Mouse (Mus musculus) embryo, embryonic 11.5 days (tissue): ENCODE results near the gene Sowahc.

Experiments used
- DNase-seq: peaks from one replicate; pipeline ENCODE4 v3.0.0-alpha.2; 2012; ENCODE audit warnings: low read depth, low spot score

The Sowahc gene

DNA sequence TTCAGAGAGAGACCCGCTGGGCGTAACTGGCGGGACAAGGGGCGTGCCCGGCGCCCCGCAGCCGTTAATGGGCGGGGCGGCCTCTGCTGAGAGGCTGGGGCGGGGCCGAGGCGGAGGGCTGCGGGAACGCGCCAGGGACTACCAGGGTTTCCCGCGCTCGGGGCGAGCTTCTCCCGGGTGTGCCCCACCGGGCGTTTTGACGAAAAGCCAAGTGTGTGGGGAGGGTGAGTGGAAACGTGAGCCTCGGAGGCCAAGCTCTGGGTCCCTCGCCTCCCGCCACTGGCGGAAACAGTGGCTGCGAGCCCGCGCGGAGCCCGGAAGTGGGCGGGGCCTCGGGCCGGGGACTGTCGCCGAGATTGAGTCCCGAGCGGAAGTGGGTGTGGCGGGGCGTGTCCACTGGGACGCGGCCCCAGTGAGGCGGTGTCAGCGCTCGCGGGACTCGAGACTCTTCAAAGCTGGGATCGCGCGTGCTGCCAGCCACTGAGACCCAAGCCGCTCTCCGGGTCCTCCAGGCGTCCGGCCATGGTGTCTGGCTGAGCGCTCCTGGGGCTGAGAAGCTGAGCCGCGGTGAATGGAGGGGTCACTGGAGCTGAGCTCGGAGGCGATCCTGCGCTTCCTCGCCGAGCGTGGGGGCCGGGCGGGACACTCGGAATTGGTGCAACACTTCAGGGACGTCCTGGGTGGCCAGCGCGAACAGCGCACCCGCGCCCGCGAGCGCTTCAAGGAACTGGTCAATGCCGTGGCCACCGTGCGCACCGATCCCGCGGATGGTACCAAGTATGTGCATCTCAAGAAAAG lies at the start of gene Sowahc, which contains the start of gene Sept10:
Sowahc (plus strand) TSS at position 481 of the 798 bp plus-strand sequence.
Sept10 (minus strand) TSS at position 375 of the 798 bp plus-strand sequence.
- DNase-seq, result peak; percentile 86

DNA sequence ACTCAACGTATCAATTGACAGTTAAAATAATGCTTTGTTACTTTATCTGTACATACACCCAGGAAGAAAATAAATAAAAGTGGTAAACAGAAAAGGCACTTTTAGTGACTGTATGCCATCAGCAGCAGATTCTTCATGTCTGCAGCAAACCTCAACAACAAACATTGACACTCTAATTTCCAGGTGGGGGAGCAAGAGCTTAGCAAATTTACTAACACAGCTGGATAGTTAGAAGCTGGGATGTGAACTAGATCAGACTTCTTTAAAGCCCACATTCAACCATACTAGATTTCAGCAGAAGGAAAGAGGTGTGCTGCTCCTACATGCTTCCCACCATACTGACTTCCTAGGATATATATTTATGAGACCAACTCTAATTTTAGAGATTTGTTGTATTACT lies 49.2 kb upstream of the Sowahc start:
- no peak for DNase-seq

DNA sequence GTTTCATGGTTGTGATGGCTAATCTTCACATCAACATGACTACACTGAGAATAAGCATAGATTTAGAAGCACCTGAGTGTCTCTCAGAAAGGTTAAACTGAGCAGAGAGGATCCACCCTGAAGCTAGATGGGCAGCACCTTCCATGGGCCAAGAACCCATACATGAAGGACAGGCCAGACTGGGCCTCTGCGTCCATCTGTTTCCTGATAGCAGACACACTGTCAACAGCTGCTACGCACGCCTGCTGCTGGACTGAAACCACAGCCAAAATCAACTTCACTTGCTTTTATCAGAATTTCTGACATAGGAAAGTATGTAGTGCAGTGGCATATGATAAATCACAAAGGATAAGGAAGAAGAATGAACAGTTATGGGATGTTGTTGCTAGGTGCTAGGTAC lies 42.1 kb upstream of the Sowahc start:
- DNase-seq, result no peak

DNA sequence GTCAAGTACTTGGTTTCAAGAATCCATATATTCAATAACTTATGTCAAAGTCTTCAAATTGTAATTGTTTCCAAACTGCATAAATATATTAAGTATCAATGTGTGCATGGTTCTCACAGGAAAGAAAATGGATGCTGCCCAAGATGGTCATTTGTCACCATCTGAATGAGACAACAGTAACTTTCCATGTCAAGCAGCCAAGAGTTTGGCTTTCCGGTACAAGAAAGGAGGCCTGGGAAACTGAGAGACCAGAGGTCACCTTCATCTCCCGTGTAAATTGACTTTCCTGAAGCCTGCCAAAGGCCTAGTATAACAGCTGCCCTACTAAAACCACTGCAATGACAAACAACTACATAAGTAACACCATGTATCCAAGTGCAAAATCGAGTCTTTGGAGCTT lies 39.4 kb upstream of the Sowahc start:
- DNase-seq, result no peak

DNA sequence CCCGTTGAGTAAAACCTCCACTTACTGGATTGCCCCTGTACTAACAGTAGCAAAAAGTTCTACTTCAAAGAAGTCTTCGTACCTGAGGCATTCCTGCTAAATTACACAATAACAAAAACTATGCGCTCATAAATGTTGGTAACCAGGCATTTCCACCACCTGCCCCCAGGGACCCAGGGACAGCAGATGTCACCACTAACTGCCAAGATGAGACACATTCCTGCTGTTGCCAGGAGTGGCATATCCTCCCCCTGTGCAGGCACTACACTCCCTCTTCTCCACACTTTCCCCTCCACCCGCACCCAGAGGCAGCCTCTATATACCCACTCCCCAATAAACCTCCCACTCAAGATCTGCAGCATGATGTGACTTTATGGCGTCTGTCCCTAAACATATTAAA lies 26.9 kb upstream of the Sowahc start:
- no peak for DNase-seq

DNA sequence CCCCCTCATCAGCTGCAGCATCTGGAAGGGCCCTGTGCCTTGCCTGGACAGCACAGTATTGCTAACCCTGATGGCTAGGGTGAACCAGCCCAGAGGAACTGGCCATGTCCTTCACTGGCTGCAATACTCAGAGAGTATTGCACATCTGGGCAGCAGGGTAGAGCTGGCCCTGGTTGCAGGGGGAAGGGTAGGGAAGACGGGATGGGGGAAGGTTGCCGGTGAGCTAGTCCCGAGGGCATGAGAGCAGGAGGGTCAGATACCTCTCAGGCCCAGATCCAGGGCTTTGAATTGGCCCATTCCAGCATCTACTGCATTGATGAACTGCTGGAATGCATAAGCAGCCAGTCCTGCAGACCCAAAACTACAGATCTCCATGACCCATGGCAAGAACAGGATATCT lies 25.0 kb upstream of the Sowahc start:
- no peak for DNase-seq

DNA sequence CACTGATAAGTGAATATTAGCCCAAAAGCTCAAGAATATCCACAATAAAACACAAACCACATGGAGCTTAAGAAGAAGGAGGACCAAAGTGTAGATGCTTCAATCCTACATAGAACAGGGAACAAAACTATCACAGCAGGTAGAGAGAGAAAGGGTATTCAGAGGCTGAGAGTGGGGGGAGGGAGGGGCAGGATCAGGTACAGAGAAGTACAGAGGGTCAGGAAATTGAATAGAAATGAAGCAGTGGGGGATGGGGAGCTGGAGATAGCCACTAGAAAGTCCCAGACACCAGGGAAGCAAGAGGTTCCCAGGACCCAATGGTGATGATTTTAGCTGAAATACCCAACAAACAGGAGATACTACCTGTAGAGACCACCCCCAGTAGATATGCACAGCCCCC lies 21.7 kb upstream of the Sowahc start:
- no peak for DNase-seq

DNA sequence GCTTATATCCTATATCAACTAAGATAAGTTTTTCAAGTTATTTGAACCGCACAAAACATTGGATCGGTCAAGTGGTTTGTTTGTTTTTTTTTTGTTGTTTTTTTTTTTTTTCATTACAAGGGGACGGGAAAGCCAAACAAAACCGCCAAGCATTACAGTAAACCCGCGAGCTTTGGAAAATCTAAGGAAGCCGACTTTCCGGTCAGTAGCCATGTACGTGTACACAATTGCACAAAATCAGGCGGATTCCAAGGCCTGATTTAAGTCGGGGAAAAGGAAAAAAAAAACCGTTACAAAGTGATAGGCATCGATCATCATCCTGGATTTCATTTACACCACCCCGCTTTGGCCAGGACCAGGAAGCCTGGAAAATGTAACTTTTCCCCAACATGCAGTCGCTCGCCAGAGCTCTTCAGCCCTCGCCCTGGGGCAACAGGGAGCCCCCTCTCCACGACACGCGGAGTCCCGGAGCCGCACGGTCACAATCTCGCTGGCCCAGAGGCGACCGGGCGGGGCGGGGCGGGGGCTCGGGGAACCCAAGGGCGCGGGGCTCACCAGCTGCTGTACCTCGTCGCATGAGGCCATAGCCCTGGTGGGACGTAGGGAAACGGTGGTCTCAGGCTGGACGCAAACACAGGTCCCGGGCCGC lies 805 bp upstream of the Sowahc start:
- no peak for DNase-seq

DNA sequence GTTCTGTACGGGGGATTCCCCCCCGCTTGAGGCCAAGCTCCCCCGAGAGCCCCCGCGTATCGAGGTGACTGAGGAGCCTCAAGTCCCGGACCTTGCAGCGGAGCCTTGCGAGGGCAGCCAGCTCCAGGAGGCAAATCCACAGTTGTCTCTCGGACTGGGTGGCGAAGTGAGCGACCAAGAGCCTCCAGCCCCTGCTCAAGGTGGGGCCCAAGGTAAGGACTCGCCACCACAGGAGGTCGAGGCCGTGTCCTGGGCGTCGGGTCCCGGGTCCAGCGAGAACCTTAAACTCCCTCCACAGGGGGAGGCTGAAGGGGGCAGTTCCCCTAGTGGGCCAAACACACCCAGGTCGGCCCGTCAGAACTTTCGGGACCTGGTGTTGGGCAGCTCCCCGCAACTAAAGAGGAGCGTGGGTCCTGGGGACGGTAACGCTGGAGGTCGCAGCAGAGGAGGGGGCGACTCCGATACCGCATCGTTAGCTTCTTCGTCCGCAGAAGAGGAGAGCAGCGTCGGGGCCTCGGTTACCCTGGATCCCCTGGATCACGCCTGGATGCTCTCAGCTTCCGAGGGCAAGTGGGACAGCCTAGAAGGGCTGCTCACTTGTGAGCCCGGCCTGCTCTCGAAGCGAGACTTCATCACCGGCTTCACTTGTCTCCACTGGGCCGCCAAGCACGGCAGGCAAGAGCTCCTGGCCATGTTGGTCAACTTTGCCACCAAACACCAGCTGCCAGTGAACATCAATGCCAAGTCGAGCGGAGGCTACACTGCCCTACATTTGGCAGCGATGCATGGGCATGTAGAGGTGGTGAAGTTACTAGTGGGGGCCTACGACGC lies 733 bp downstream of the Sowahc start:
- DNase-seq, result no peak

DNA sequence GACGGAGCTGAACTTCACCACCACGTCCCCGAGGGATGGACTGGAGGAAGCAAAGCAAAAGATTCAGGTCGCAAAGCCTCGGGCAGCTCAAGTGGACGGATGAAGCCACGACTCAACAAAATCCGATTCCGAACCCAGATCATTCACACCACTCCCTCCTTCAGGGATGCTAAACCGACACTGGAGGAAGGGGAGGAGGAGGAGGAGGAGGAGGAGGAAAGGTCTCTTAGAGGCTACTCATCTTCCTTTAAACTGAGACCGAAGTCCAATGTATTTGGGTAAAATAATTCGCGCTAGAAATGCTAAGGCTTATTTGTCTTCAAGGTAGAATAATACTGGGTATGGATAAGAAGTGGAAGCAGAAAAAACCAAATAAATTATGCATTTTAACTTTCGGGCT lies 1.5 kb downstream of the Sowahc start:
- no peak for DNase-seq

DNA sequence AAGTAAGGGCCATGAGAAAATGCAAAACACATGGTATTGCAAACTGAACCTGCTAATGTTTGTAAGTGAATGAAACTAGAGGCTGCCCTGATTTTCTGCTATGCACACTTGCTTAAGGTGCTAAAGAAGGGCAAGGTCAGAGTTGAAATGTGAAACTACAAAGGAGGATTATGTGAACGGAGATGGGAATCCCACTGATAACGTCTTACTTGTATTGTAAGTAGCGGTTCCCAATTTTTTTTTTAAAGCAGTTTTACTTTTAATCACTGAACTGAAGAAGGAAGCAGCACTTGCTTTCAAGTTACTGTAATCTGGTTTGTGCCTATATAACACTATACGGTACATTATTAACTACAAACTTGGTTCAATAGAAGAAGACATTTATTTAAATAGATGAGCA lies 2.1 kb downstream of the Sowahc start:
- DNase-seq, result no peak

DNA sequence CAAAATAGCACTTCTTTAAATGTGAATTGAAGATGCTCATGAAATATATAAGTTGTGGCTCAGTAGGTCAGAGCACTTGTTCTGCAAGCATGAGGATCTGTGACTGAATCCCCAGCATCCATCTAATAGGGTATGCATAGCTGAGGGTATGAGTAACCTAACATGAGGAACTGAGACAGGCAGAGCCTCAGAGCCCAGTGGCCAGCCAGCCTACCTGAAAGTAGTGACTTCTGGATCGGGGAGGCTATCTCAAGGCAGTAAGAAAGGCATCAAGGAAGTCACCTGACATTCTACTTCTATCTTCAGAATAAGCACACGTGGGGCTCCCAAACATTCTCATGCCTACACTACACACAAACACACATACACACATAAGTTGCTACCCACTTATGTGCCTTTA lies 3.4 kb downstream of the Sowahc start:
- DNase-seq, result no peak

DNA sequence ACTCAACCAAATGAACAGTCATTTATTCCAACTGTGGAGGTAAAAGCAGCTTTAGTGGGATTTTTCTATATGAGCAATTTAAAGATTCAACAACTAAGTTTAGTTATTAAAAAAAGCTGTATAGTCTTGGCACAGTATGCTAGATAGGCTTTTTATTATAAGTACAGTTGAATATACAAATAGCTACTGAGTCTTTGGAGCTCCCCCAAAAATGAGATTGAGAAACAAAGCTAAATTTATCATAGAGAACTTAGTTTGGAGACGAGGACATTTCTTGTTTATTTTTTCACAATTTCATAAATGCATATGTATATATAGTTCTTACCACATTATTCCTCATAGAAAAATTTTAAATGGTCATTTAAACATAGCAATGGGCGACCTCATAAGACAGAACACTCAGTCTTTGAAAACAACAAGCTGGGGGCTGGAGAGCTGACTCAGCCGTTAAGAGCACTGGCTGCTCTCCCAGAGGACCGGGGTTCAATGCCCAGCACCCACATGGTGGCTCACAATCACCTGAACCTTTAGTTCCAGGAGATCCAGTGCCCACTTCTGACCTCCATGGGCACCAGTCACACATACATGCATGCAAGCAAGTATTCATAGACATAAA lies 7.6 kb downstream of the Sowahc start:
- DNase-seq, result no peak

DNA sequence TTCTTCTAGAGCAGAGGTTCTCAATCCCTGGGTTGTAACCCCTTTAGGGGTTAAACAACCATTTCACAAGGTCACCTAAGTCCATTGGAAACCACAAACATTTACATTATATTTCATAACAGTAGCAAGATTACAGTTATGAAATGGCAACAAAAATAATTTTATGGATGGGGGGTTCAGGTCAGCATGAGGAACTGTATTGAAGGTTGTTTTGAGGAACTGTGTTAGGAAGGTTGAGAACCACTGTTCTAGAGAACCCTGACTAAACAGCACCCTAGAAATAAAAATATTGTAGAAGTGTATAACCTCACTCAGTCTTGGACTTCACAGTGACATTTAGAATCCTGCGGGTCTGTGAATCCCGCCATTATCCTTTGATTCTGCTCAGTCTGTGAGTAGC lies 13.5 kb downstream of the Sowahc start:
- no peak for DNase-seq

DNA sequence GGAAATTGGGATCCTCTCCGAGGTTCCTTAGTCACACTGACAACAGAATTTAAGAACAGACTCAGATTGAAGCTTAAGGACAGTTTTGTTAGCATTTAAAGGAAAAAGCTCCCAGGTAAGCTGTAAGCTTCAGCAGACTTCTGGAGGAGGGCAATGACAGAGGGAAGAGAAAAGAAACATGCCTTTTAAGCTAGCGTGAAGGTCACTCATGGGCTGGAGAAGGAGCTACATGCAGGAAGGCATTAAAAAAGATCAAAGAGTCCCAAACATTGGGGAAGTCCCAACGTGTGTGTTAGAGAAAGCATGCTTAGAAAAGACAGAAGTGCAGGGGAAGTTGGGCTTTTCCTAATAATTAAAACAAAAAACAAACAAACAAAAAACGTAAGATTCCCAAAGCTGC lies 14.1 kb downstream of the Sowahc start:
- no peak for DNase-seq

DNA sequence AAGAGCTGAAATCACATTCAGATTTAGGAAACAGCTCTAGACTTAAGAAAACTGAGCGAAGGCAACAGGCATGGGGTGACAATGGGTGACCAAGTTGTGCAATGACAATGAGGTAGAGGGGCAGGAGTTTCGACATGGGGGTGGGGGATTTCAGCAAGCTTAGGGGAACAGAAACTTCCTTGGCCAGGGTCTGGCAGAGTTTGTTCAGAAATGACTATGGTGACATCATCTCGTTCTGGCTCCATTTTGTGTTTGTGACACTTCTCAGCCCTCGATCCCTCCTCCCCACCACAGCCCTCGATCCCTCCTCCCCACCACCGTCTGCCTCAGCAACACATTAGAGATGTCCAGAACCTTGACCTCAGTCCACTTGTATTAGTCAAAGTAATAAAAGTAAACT lies 14.7 kb downstream of the Sowahc start:
- DNase-seq, result no peak

DNA sequence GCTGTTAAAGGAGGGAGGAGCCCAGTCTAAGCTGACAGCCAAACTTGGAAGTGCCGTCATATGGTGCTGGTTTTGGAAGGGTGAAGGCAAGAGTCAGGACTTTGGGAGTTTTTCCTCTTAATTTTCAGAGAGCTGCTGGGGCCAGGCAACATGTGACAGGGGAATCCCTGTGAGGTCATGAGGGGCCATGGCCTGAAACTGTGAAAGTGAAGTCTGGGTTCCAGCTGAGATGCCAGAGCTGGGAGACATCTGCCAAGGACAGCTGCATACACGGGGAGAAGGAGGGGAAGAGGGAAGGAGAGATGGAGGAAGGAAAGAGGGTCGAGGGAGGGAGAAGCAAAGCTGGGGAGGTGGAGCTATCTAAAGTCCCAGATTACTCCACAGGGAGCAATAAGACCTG lies 16.0 kb downstream of the Sowahc start:
- DNase-seq, result no peak

DNA sequence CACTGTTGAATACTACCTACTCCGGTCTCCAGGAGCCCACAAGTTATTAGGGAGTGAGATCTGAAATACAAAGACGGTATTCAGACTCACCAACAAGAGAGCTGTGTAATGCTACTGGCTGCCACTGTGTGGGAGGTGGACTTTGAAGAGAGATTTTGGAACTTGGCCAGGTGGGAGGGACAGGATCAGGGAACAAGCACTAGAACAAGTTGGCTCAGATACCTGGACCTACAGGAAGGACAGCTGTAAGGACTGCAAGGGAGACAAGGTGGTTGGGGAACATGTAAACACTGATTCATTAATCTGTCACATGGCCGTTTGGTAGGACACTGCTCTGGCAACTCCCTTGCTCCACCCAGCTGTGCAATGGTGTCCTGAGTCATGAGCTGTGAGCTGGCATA lies 19.4 kb downstream of the Sowahc start:
- no peak for DNase-seq

DNA sequence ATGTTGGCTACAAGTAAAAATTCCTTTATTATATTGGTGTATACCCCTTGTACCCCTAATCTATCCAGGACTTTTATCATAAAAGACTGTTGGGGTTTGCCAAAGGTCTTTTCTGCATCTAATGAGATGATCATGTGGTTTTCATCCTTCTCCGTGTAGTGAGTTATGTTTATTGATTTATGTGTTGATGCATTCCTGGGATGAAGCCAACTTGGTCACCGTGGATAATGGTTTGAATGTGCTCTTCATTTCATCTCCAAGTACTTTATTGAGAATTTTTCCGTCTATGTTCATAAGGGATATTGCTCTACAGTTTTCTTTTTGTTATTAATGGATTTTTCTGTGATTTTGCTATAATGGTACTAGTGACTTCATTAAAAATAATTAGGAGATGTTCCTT lies 27.8 kb downstream of the Sowahc start:
- DNase-seq, result no peak

DNA sequence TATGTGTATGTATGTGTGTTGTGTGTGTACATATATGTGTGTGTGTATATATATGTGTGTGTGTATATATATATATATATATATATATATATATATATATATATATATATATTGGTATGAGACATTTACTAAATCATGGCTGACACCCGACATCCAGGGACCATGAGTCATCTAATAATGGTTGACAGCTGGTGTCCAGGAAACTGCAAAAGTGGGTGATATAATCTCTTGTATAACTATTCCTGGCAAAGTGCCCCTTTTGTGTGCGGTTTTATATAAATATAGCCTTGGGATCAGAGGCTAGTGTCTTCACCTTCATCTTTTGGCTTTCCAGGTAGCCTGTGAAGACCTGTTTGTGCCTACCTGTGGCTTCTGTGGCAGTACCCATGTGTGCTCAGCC lies 28.9 kb downstream of the Sowahc start:
- DNase-seq, result no peak

DNA sequence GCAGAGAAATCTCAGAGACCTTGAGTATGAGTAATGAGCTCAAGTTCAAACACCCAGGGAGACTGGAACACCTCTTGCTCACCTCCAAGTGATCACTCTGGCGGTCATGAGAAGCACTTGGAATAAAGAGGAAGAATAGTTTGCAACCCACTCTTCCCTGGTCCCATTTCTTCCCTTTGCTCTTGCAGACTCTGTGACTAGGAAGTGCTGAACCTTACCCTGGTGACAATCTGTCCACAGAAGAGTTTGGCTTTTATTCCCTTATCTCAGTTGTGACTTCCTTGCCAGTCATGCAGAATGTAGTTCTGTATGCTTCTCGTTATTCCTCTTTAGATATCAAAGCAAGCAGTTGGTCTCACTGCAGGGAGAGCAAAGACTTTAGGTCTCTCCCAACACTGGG lies 30.2 kb downstream of the Sowahc start:
- no peak for DNase-seq

DNA sequence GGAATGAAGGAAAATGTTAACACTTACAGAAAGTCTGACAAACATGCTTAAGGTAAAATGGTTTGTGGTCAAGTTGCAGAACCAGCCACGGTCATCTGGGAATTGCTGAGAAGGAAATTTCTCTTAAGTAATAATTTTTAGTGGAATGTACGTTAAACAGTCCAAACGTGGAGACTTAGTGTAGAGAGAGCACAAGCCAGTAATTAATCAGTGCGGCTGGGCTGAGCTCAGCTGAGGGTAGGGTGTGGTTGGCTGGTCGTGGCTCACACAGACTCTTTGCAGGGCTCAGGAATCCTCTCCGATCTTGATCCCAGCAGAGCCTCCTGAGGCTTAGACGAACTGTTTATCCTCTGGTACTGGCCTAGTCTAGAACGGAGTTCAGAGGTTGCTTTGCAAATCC lies 30.6 kb downstream of the Sowahc start:
- DNase-seq, result no peak
